Mouse (Mus musculus) intestine, postnatal 0 days (tissue): ENCODE results near the gene Sin3a. TPM values are rescaled to one million over a fixed set of nuclear protein-coding genes. Genes with fewer than 3 reads are reported as not detected.
A peak's percentile ranks its signal among the peaks of the same experiment; 100 is the strongest.

Source experiments
- ATAC-seq: fragments of 200-750 bp; cut with Nextera tagmentation; 2 replicates; pipeline ENCODE4 v1.8.0; 2017; ENCODE audit warnings: mild to moderate bottlenecking, moderate TSS enrichment, moderate library complexity
- H3K27ac ChIP-seq: fragments of 300-500 bp; sonication (generic); 2 replicates; pipeline ENCODE4 v1.5.1; 2014; ENCODE audit warnings: mild to moderate bottlenecking, low read depth, low read length, moderate library complexity
- H3K27me3 ChIP-seq: fragments of 300-500 bp; sonication (generic); replicated peaks from 2 replicates; pipeline ENCODE4 v1.6.1; 2014; ENCODE audit warnings: low read length, mixed read lengths; ENCODE audit not compliant: control insufficient read depth, insufficient read depth
- H3K36me3 ChIP-seq: fragments of 300-500 bp; sonication (generic); 2 replicates; pipeline ENCODE4 v1.6.1; 2014; ENCODE audit warnings: mild to moderate bottlenecking, moderate library complexity; ENCODE audit not compliant: control insufficient read depth, insufficient read depth
- H3K4me1 ChIP-seq: fragments of 300-500 bp; sonication (generic); replicated peaks from 2 replicates; pipeline ENCODE4 v1.6.1; 2014; ENCODE audit warnings: antibody characterized with exemption, low read length, mixed read lengths; ENCODE audit not compliant: control insufficient read depth, insufficient read depth
- H3K4me2 ChIP-seq: fragments of 300-500 bp; sonication (generic); replicated peaks from 2 replicates; pipeline ENCODE4 v1.6.1; 2014; ENCODE audit warnings: low read depth, mild to moderate bottlenecking, moderate library complexity
- H3K4me3 ChIP-seq: fragments of 300-500 bp; sonication (generic); 2 replicates; pipeline ENCODE4 v1.5.1; 2014; ENCODE audit warnings: low read depth, low read length
- H3K9ac ChIP-seq: fragments of 300-500 bp; sonication (generic); 2 replicates; pipeline ENCODE4 v1.6.1; 2014; ENCODE audit warnings: mild to moderate bottlenecking, low read depth, low read length
- H3K9me3 ChIP-seq: fragments of 300-500 bp; sonication (generic); 2 replicates; pipeline ENCODE4 v1.6.1; 2016; ENCODE audit warnings: mixed run types; ENCODE audit not compliant: control insufficient read depth
- CTCF ChIP-seq: sonication (generic); IDR thresholded peaks from 2 replicates; pipeline ENCODE4 v1.5.1; 2016; ENCODE audit warnings: low read depth, mild to moderate bottlenecking, control low read depth, antibody characterized with exemption, moderate library complexity
- WGBS: fragments of 180-500 bp; shearing (Covaris S2); extraction: QIAGEN DNeasy Blood & Tissue Kit; methylation state at CpG from one replicate; pipeline ENCODE4 v1.1.7; 2014; 5-methylcytosine and 5-hydroxymethylcytosine counted together
- polyA plus RNA-seq: library from polyadenylated mRNA; unstranded; fragments of >200 nt; fragmentation: Nextera tagmentation; extraction: Ambion mirVana; gene quantifications from 2 replicates; pipeline ENCODE4 v1.2.1, GENCODE M21; 2015

Gene Sin3a
- polyA plus RNA-seq, 1 experiment from 2014 or later: 11.7 TPM

DNA sequence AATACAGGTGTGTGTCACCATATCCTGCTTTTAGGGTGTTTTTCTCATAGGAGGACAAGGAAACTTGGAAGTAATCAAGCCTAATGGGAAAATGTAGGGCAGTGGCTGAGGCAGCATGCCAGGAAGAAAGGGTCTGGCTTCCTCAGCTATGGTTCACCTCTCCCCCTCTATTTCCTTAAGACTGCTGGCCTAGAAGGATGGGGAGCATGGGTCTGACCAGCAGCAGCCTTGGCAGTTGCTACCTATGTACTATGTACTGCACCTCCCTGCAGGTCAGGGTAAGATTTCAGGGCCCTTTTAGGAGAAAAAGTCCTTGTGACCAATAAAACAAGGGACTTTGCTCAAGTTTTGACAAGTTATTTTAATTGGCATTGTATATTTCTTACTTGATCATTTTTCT, 57.8 kb downstream of the Sin3a start:
- no peak overlapping the region for H3K9ac ChIP-seq
- H3K4me1 ChIP-seq: 0 out of 2 replicates have a peak, but pooled peaks cover 2% of the 10 kb centered on the region

DNA sequence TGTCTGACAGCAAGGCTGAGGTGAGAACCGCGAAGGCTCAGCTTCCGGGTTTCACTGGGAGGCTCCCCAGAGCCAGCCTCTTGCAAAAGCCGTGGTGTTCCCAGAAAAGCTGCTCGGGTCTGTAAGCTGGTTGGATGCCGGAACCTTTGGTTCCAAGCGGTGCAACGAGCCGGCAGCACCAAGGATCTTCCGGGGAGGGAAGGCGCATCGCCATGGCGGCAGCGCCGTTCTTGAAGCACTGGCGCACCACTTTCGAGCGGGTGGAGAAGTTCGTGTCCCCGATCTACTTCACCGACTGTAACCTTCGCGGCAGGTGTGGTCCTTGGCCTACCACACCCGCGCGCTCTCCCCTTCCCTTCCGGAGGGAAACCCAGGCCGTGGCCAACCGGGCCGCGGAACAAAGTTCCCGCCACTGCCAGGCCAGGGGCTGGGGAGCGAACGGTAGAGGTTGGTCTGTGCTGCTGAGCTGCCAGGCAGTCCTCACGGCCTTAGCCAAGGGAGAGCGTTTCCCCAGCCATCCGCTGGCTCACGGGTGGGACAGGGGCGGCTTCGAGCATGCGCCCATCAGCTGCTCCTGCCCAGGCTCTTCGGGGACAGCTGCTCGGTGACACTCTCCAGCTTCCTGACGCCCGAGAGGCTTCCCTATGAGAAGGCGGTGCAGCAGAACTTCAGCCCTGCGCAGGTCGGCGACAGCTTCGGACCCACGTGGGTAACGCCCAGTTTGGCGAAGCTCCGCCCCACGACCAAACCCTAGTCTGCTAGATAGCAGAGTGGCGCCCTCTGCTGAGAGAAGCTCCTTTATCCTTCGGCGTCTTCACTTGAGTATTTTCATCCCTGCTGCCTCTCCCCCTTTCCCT, 59.0 kb downstream of the Sin3a start, which contains the start of gene Man2c1:
Gene Man2c1 (plus strand): TSS at position 114 of the 857 bp plus-strand sequence.
- WGBS: 1% methylated on average over 58 of the region's 58 CpGs
- Histone ChIP-seq H3K27me3 (no peaks in the 10 kb centered on the region), H3K9me3 (no peaks in the 10 kb centered on the region), H3K4me3 (peak within 1 kb of the TSS; percentile 84), H3K4me2 (peak within 1 kb of the TSS; percentile 97), H3K36me3 (peaks cover 30% of the 10 kb centered on the region), H3K9ac (peak within 1 kb of the TSS; percentile 75), H3K27ac (peak within 1 kb of the TSS; percentile 95), H3K4me1 (0 out of 2 replicates have a peak, but pooled peaks cover 2% of the 10 kb centered on the region)
- ATAC-seq: peak; percentile 89
- TF ChIP-seq CTCF: peak; percentile 94

More for the DNA sequence above, 57.8 kb downstream of the Sin3a start:
- H3K9me3 ChIP-seq: no peaks in the 10 kb centered on the region
- peaks cover 36% of the 10 kb centered on the region for H3K36me3 ChIP-seq
- peak overlapping the region; percentile 97 for H3K4me2 ChIP-seq
- H3K4me3 ChIP-seq: peak overlapping the region; percentile 84
- ATAC-seq: no peak
- no peaks in the 10 kb centered on the region for H3K27me3 ChIP-seq
- no peak overlapping the region for H3K27ac ChIP-seq
- no peak for TF ChIP-seq CTCF

GRCm38 (mm10) chr9:57137246-57137645, 65.4 kb downstream of the Sin3a start:
- H3K9me3 ChIP-seq: no peaks in the 10 kb centered on the region
- no peak overlapping the region for H3K4me3 ChIP-seq
- H3K9ac ChIP-seq: no peak overlapping the region
- ATAC-seq: no peak
- no peak for TF ChIP-seq CTCF
- 87% methylated on average over 6 of the region's 6 CpGs for WGBS
- H3K4me2 ChIP-seq: no peak overlapping the region
- H3K4me1 ChIP-seq: no peaks in the 10 kb centered on the region
- peaks cover 68% of the 10 kb centered on the region for H3K36me3 ChIP-seq
- H3K27ac ChIP-seq: no peak overlapping the region
- no peaks in the 10 kb centered on the region for H3K27me3 ChIP-seq

DNA sequence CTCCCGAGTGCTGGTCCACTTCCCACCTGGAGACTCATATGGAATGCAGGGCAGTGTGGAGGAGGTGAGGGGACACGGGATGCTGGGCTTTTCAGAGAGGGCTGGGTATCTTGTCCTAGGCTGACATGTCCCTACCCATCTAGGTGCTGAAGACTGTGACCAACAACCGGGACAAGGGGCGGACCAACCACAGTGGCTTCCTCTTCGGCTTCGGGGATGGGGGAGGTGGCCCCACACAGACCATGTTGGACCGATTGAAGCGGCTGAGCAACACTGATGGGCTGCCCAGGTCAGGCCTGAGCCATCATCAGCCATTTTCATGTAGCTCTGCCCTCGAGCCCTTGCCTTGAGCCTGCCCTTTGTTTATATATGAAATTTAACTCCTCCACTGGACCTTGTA, 65.9 kb downstream of the Sin3a start:
- ATAC-seq: no peak
- Histone ChIP-seq H3K27ac (no peak overlapping the region), H3K9ac (no peak overlapping the region), H3K36me3 (peaks cover 69% of the 10 kb centered on the region), H3K9me3 (no peaks in the 10 kb centered on the region), H3K4me3 (no peak overlapping the region), H3K4me2 (no peak overlapping the region), H3K27me3 (no peaks in the 10 kb centered on the region), H3K4me1 (no peaks in the 10 kb centered on the region)
- WGBS: 85% methylated on average over 9 of the region's 9 CpGs
- no peak for TF ChIP-seq CTCF

GRCm38 (mm10) chr9:57138507-57138906, 66.7 kb downstream of the Sin3a start:
- no peaks in the 10 kb centered on the region for H3K9me3 ChIP-seq
- H3K9ac ChIP-seq: no peak overlapping the region
- H3K4me1 ChIP-seq: no peaks in the 10 kb centered on the region
- peaks cover 66% of the 10 kb centered on the region for H3K36me3 ChIP-seq
- no peak overlapping the region for H3K4me3 ChIP-seq
- no peak overlapping the region for H3K4me2 ChIP-seq
- no peak for TF ChIP-seq CTCF
- no peaks in the 10 kb centered on the region for H3K27me3 ChIP-seq
- 89% methylated on average over 6 of the region's 6 CpGs for WGBS
- no peak overlapping the region for H3K27ac ChIP-seq
- no peak for ATAC-seq

DNA sequence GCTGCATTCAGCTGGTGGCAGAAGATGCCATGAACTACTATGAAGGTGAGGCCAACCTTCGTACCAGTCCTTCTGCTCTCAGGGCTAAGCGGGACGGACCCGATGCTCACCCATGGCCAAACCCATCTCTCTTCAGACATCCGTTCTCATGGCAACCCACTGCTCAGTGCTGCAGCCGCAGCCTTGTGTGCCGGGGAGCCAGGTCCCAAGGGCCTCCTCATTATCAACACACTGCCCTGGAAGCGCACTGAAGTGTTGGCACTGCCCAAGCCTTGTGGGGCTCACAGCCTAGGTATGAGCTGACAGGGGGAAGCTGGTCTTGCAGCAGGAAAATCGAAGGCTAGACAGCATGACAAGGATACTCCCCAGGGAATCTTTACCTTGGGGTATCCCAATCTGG, 67.3 kb downstream of the Sin3a start:
- 93% methylated on average over 9 of the region's 9 CpGs for WGBS
- Histone ChIP-seq H3K4me3 (no peak overlapping the region), H3K4me2 (no peak overlapping the region), H3K27me3 (no peaks in the 10 kb centered on the region), H3K9ac (no peak overlapping the region), H3K4me1 (no peaks in the 10 kb centered on the region), H3K36me3 (peaks cover 68% of the 10 kb centered on the region), H3K27ac (no peak overlapping the region), H3K9me3 (no peaks in the 10 kb centered on the region)
- no peak for TF ChIP-seq CTCF
- no peak for ATAC-seq
